Mouse (Mus musculus) heart, embryonic 13.5 days (tissue): ENCODE data around the gene Psmb1. TPM values are rescaled to one million over a fixed set of nuclear protein-coding genes. Genes with fewer than 3 reads are reported as not detected.
"Not testable (repeated sequence)": the region's sequence is repeated elsewhere in the genome, so short reads cannot be mapped to it uniquely, and the experiment has no call there.

Experiments
- ATAC-seq: fragments of 200-750 bp; cut with Nextera tagmentation; 2 replicates; pipeline ENCODE4 v1.8.0; 2017; ENCODE audit warnings: moderate TSS enrichment; ENCODE audit not compliant: insufficient number of reproducible peaks, low FRiP score, low TSS enrichment; ENCODE audit errors: extremely low read depth
- H3K27ac ChIP-seq: fragments of 300-500 bp; sonication (generic); replicated peaks from 2 replicates; pipeline ENCODE4 v1.5.1; 2015; ENCODE audit warnings: moderate library complexity, mild to moderate bottlenecking, inconsistent platforms
- H3K27me3 ChIP-seq: fragments of 300-500 bp; sonication (generic); replicated peaks from 2 replicates; pipeline ENCODE4 v1.6.1; 2015; ENCODE audit warnings: mild to moderate bottlenecking, inconsistent platforms
- H3K36me3 ChIP-seq: fragments of 300-500 bp; sonication (generic); 2 replicates; pipeline ENCODE4 v1.6.1; 2015; ENCODE audit warnings: mild to moderate bottlenecking, inconsistent platforms
- H3K4me1 ChIP-seq: fragments of 300-500 bp; sonication (generic); 2 replicates; pipeline ENCODE4 v1.6.1; 2015; ENCODE audit warnings: inconsistent platforms
- H3K4me2 ChIP-seq: fragments of 300-500 bp; sonication (generic); 2 replicates; pipeline ENCODE4 v1.6.1; 2015; ENCODE audit warnings: inconsistent platforms, mild to moderate bottlenecking, moderate library complexity
- H3K4me3 ChIP-seq: fragments of 300-500 bp; sonication (generic); 2 replicates; pipeline ENCODE4 v1.5.1; 2015; ENCODE audit warnings: moderate library complexity, mild to moderate bottlenecking, inconsistent platforms
- H3K9ac ChIP-seq: fragments of 300-500 bp; sonication (generic); 2 replicates; pipeline ENCODE4 v1.6.1; 2015; ENCODE audit warnings: inconsistent platforms, mild to moderate bottlenecking, moderate library complexity
- H3K9me3 ChIP-seq: fragments of 300-500 bp; sonication (generic); 2 replicates; pipeline ENCODE4 v1.6.1; 2016; ENCODE audit warnings: inconsistent platforms
- WGBS: fragments of 180-500 bp; shearing (Covaris S2); methylation state at CpG from one replicate; pipeline ENCODE4 v1.1.7; 2015; ENCODE audit warnings: mixed read lengths; 5-methylcytosine and 5-hydroxymethylcytosine counted together
- polyA plus RNA-seq: library from polyadenylated mRNA; unstranded; fragments of >200 nt; fragmentation: Nextera tagmentation; extraction: Ambion mirVana; gene quantifications from 2 replicates; pipeline ENCODE4 v1.2.1, GENCODE M21; 2015

The Psmb1 gene
- polyA plus RNA-seq, 1 experiment from 2014 or later, result 194 TPM

DNA sequence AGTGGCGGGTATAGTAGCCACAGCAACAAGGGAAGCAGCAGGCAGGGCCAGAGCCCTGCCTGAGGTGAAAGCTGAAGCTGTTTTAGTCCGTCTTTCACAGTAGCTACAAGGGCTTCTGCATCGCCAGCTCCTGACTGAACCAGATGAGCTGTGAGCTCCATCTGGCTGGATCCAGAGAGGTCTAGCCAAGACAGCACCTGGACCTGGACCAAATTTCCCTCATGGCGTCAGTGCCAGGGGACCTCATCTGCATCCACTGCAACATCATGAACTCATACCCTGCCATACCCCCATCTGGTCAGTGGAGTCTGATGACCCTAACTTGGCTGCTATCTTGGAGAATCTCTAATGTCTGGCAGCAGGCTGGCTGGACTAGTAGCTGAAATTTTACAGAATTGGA, 39.8 kb downstream of the Psmb1 start:
- Histone ChIP-seq H3K36me3 (no peaks in the 10 kb centered on the region), H3K9me3 (no peaks in the 10 kb centered on the region), H3K4me2 (no peak overlapping the region), H3K4me3 (no peak overlapping the region), H3K9ac (no peak overlapping the region), H3K27me3 (no peaks in the 10 kb centered on the region), H3K4me1 (peaks cover 27% of the 10 kb centered on the region), H3K27ac (no peak overlapping the region)
- 87% methylated on average over 4 of the region's 4 CpGs for WGBS
- ATAC-seq, result no peak

DNA sequence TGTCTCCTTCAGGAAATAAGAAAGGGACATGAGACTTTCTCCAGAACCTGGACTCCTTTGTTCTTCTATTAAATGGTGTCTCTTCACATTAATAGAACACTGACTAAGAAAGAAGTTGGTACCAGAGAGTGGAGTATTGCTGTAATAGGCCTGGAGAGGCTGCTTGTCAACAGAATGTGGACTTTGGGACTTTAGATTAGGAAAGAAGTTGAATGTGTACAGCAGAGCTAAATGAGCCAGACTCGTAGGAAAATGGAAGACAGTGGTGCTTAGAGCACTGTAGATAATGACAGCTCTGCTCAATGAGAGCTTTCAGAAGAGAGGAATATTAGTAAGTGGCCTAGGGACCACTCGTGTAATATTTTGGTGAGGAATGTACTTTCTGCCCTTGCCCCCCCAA, 43.0 kb downstream of the Psmb1 start:
- no peaks in the 10 kb centered on the region for H3K27me3 ChIP-seq
- 82% methylated on average over 2 of the region's 2 CpGs for WGBS
- H3K36me3 ChIP-seq, result no peaks in the 10 kb centered on the region
- no peaks in the 10 kb centered on the region for H3K9me3 ChIP-seq
- peaks cover 8% of the 10 kb centered on the region for H3K4me1 ChIP-seq
- no peak overlapping the region for H3K9ac ChIP-seq
- no peak for ATAC-seq
- H3K27ac ChIP-seq, result no peak overlapping the region
- no peak overlapping the region for H3K4me3 ChIP-seq
- H3K4me2 ChIP-seq, result no peak overlapping the region

DNA sequence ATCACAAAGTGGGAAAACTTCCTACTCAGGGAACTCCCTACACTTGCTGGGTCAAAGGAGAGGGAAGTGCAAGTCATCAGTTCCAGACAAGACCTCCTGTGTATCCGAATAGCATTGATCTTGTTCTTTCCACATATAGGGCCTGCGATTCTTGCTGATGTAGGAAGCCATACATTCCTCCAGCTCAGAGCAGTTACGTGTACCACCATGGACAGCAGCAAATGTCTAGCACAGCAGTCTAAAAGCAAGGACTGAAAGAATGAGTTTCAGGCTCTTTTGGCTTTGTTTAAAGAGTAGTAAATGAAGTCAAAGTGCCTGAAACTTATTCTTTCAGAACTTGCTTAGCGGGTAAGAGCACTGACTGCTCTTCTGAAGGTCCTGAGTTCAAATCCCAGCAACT, 44.3 kb downstream of the Psmb1 start:
- no peaks in the 10 kb centered on the region for H3K9me3 ChIP-seq
- no peak for ATAC-seq
- H3K27me3 ChIP-seq, result no peaks in the 10 kb centered on the region
- WGBS, result 67% methylated on average over 4 of the region's 4 CpGs
- H3K27ac ChIP-seq, result no peak overlapping the region
- H3K36me3 ChIP-seq, result no peaks in the 10 kb centered on the region
- H3K4me2 ChIP-seq, result no peak overlapping the region
- H3K4me1 ChIP-seq, result peaks cover 5% of the 10 kb centered on the region; the same call in 1 of the 2 replicates
- H3K4me3 ChIP-seq, result no peak overlapping the region
- no peak overlapping the region for H3K9ac ChIP-seq

DNA sequence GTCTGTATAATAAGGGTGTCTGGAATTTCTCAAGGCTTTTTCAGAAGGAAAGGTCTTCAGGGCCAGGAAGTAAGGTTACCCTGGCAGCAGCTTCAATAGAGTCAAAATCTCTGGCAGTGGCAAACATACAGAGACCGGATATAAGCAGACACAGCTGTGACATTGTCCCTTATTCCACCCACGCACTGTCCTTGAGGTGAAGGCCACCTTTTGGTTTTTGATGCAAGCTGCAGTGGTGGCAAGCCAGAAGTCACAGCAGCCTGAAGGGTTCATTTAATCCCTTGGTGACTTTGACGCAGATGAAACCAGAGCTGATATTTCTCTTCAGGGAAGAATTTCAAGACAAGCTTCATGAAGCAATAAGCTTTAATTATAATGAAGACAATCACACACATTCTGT, 49.9 kb downstream of the Psmb1 start:
- H3K4me2 ChIP-seq, result no peak overlapping the region

DNA sequence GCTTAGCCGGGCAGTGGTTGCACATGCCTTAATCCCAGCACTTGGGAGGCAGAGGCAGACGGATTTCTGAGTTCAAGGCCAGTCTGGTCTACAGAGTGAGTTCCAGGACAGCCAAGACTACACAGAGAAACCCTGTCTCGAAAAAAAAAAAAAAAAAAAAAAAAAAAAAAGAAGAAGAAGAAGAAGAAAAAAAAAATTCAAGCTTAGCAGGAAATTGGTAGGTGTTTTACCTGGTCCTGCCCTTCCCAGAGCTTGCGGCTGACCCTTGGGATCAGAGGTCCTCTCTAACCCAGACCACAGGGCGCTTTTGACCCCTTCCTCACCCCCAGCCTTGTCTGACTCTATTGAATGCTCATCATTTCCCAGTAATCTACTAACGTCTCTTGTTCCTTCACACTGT, 50.4 kb downstream of the Psmb1 start:
- not testable (repeated sequence) for H3K27me3 ChIP-seq, H3K4me1 ChIP-seq, H3K36me3 ChIP-seq, H3K4me3 ChIP-seq, H3K9ac ChIP-seq, H3K27ac ChIP-seq, ATAC-seq, H3K9me3 ChIP-seq, H3K4me2 ChIP-seq
- 77% methylated on average over 5 of the region's 6 CpGs for WGBS

More for the DNA sequence above, 49.9 kb downstream of the Psmb1 start:
- ATAC-seq, result no peak
- H3K27ac ChIP-seq, result no peak overlapping the region
- no peaks in the 10 kb centered on the region for H3K36me3 ChIP-seq
- no peaks in the 10 kb centered on the region for H3K27me3 ChIP-seq
- no peaks in the 10 kb centered on the region for H3K9me3 ChIP-seq
- peaks cover 5% of the 10 kb centered on the region; the same call in 1 of the 2 replicates for H3K4me1 ChIP-seq
- no peak overlapping the region for H3K4me3 ChIP-seq
- 54% methylated on average over 3 of the region's 3 CpGs for WGBS
- H3K9ac ChIP-seq, result no peak overlapping the region

DNA sequence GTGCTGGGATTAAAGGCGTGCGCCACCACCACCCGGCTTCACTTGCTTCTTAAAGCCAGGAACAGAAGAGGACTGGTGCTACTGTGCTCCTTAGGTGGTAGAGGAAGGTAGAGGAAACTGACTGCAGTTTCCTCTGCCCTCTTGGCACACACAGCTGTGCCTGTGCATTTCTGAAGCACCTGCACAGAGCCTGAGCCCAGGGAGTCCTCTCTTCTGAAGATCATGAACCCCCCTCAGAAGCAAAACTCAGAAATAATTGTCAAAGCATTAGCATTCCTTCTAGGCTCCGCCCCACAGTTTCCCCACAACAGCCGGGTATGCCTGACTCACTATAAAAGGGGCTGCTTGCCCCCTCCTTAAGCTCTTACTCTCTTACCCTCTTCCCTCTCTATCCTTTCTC, 51.7 kb downstream of the Psmb1 start:
- Histone ChIP-seq H3K4me2 (no peak overlapping the region), H3K9ac (no peak overlapping the region), H3K4me1 (peaks cover 5% of the 10 kb centered on the region; the same call in 1 of the 2 replicates), H3K27me3 (no peaks in the 10 kb centered on the region), H3K27ac (no peak overlapping the region), H3K4me3 (no peak overlapping the region), H3K9me3 (no peaks in the 10 kb centered on the region), H3K36me3 (no peaks in the 10 kb centered on the region)
- ATAC-seq, result no peak
- 58% methylated on average over 5 of the region's 5 CpGs for WGBS

DNA sequence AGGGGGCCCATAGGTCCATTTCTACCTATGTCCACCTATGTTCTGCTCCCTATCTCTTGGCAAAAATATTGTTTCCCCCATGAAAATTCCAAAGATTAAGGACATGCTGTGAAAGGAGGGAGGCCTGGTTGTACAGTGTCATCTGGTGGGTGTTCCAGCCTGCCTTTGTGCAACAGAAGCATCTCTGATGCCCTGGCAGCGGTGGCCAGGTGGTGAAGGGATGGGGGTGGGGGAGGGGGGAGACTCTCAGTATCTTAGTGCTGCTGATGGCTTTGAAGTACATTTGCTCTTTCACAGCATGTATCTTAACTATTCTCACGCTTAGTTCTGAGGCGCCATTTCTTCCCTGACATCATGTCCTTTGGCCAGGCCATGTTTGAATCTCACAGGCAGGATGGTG, 54.1 kb downstream of the Psmb1 start:
- 63% methylated on average over 3 of the region's 3 CpGs for WGBS

DNA sequence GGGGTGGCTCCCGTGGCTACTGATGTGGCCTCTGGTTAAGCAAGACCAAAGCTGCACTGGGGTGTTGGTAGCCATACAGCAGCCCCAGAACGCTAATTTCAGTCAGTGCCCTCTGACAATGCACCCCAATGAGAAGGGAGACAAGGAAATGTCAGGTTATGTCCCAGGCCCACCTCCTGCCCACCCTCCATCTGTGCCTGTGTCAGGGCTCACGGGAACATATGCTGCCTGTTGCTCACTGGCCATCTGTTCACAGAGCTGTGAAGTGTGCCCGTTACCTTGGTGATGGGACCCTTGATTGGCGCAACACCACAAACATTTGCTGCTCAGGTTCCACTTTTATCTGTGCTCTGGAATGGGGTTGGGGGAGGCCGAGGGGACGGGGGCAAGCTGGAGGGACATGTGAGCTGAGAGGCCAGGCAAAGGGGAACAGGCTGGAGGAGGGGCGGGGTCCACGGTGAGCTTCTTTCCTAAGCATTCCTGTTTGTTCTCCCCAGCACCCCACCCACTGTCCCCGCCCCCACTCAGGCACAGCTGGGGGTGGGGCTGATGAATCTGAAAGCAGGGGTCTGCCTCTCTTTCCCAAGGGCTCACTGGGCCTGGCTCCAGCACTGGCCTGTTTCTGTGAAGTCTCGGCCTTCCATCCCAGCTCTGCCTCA, 59.0 kb downstream of the Psmb1 start:
- H3K4me1 ChIP-seq, result peaks cover 19% of the 10 kb centered on the region
- peak; percentile 25; the same call in 1 of the 2 replicates for ATAC-seq
- H3K9me3 ChIP-seq, result no peaks in the 10 kb centered on the region
- H3K4me2 ChIP-seq, result peak overlapping the region; percentile 54
- no peak overlapping the region; the same call in 1 of the 2 replicates for H3K27ac ChIP-seq
- H3K4me3 ChIP-seq, result no peak overlapping the region
- peak overlapping the region; percentile 17; the same call in 1 of the 2 replicates for H3K9ac ChIP-seq
- no peaks in the 10 kb centered on the region for H3K36me3 ChIP-seq
- H3K27me3 ChIP-seq, result no peaks in the 10 kb centered on the region
- WGBS, result 9% methylated on average over 11 of the region's 11 CpGs

More for the DNA sequence above, 54.1 kb downstream of the Psmb1 start:
- Histone ChIP-seq H3K27ac (no peak overlapping the region), H3K4me1 (peaks cover 17% of the 10 kb centered on the region), H3K9me3 (no peaks in the 10 kb centered on the region), H3K9ac (no peak overlapping the region), H3K27me3 (no peaks in the 10 kb centered on the region), H3K4me3 (no peak overlapping the region), H3K36me3 (no peaks in the 10 kb centered on the region), H3K4me2 (no peak overlapping the region)
- ATAC-seq, result no peak

DNA sequence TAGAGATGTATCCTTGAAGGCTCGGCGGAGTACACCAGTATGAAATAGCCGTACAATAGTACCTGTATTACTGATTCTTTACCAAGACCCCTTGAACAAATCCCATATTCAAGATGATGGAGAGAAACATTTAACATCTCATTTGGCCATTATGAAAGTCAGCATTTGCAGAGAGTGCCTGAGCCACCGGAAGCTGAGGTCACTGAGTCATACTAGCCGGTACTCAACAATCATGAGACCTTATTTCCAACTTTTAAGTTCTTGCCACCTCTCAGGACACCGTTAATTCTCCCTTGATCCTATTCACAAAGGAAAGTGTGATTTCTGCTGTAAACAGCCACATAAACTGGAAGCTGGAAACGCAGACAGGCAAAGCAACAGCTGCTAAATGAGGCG, 59.5 kb downstream of the Psmb1 start:
- 52% methylated on average over 8 of the region's 8 CpGs for WGBS
- H3K4me1 ChIP-seq, result peaks cover 19% of the 10 kb centered on the region
- no peak overlapping the region for H3K9ac ChIP-seq
- peak overlapping the region; percentile 54 for H3K4me2 ChIP-seq
- H3K36me3 ChIP-seq, result no peaks in the 10 kb centered on the region
- no peaks in the 10 kb centered on the region for H3K27me3 ChIP-seq
- no peak overlapping the region for H3K4me3 ChIP-seq
- no peak overlapping the region for H3K27ac ChIP-seq
- ATAC-seq, result no peak
- H3K9me3 ChIP-seq, result no peaks in the 10 kb centered on the region

DNA sequence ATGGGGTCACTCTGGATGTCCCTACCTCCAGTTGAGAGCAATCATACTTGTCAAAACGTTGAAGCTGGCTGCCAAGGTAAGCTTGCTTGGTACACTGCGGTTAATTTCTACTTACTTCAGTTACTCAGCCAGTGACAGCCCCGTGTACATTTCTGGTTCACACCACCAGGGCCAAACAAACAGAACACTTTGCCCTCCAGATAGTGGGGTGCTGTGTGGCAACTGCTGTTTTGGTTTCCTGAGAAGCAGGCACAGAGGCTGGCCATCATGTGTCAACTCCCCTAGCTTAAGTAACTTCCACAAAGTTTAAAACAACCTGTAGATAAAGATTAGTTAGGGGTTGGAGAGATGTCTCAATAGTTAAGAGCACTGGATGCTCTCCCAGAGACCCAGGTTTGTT, 64.8 kb downstream of the Psmb1 start:
- H3K27me3 ChIP-seq, result no peaks in the 10 kb centered on the region
- WGBS, result 66% methylated on average over 3 of the region's 3 CpGs
- H3K9ac ChIP-seq, result no peak overlapping the region
- peaks cover 22% of the 10 kb centered on the region for H3K36me3 ChIP-seq
- H3K27ac ChIP-seq, result no peak overlapping the region
- no peaks in the 10 kb centered on the region for H3K9me3 ChIP-seq
- peaks cover 12% of the 10 kb centered on the region for H3K4me1 ChIP-seq
- no peak overlapping the region for H3K4me2 ChIP-seq
- no peak for ATAC-seq
- H3K4me3 ChIP-seq, result no peak overlapping the region

DNA sequence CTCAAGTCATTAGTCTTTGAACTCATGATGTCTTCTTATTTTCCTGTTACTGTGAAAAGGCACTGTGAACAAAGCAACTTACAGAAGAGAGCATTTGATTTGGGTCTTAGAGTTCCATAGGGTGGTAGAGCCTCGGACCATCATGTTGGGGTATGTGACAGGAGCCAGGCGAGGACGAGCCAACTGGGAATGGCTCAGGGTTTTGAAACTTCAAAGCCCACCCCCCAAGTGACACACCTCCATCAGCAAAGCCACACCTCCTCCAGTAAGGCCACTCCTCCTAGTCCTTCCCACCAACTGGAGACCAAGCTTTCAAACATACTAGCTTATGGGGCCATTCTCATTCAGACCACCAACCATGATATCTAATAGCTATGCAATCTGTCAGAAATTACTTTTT, 67.5 kb downstream of the Psmb1 start:
- Histone ChIP-seq H3K4me1 (peaks cover 13% of the 10 kb centered on the region), H3K4me3 (no peak overlapping the region), H3K27me3 (no peaks in the 10 kb centered on the region), H3K9ac (no peak overlapping the region), H3K27ac (no peak overlapping the region), H3K36me3 (peaks cover 42% of the 10 kb centered on the region), H3K9me3 (no peaks in the 10 kb centered on the region), H3K4me2 (no peak overlapping the region)
- 90% methylated on average over 3 of the region's 3 CpGs for WGBS
- no peak for ATAC-seq

DNA sequence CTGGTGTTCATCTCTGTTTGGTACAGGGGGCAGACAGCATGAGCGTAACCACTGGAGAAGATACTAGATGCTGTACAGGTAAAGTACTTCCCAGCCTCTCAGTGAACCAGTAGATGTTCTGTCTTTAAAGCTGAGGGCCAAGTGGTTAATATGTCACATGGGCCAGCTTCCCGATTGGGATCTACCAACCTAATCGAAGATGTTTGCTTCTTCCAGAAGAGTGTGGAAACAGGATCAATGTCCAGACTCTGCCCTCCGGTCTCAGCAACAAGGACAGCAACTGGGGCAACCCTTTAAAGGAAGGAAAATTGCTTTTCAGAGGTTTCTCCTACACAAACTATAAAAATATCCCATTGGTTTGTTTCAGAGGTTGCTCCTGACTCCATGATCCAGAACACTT, 68.0 kb downstream of the Psmb1 start:
- no peak overlapping the region for H3K27ac ChIP-seq
- peaks cover 13% of the 10 kb centered on the region for H3K4me1 ChIP-seq
- H3K9me3 ChIP-seq, result no peaks in the 10 kb centered on the region
- WGBS, result 88% methylated on average over 4 of the region's 4 CpGs
- no peak overlapping the region for H3K9ac ChIP-seq
- no peak overlapping the region for H3K4me2 ChIP-seq
- no peak for ATAC-seq
- no peak overlapping the region for H3K4me3 ChIP-seq
- H3K27me3 ChIP-seq, result no peaks in the 10 kb centered on the region
- H3K36me3 ChIP-seq, result peaks cover 46% of the 10 kb centered on the region
